Mouse (Mus musculus) MEL (cell line): ENCODE data around the gene Soat2.

Experiments used
- CTCF ChIP-seq, 3 experiments: IDR thresholded peaks in 2 of 3; conservative IDR thresholded peaks in 1 of 3; 2 replicates each; pipeline ENCODE4 v1.5.1; 2011 to 2012; ENCODE audit warnings: low read length in 3 of 3, low read depth in 2 of 3, mild to moderate bottlenecking in 2 of 3, improper control_type of control experiment in 1 of 3, inconsistent platforms in 1 of 3, mixed read lengths in 1 of 3, moderate library complexity in 1 of 3; ENCODE audit not compliant: control insufficient read depth in 1 of 3, insufficient read depth in 1 of 3, poor library complexity in 1 of 3, severe bottlenecking in 1 of 3
- EP300 ChIP-seq, 2 experiments: IDR thresholded peaks; 2 replicates each; pipeline ENCODE4 v1.6.1; 2011; ENCODE audit warnings: improper control_type of control experiment in 2 of 2, low read length in 2 of 2, low read depth in 1 of 2, mild to moderate bottlenecking in 1 of 2
- ETS1 ChIP-seq: IDR thresholded peaks from 2 replicates; pipeline ENCODE4 v1.6.1; 2012; ENCODE audit warnings: low read depth, mild to moderate bottlenecking, inconsistent platforms, low read length, improper control_type of control experiment, moderate library complexity
- NRF1 ChIP-seq: IDR thresholded peaks from 2 replicates; pipeline ENCODE4 v1.6.1; 2014; ENCODE audit warnings: low read depth, mild to moderate bottlenecking, inconsistent platforms, low read length, improper control_type of control experiment, moderate library complexity; ENCODE audit not compliant: poor library complexity, insufficient read depth, severe bottlenecking
- POLR2A ChIP-seq, 2 experiments: IDR thresholded peaks; 2 replicates each; pipeline ENCODE4 v1.6.1; 2011 to 2012; ENCODE audit warnings: low read length in 2 of 2, mild to moderate bottlenecking in 2 of 2, control low read depth in 1 of 2, improper control_type of control experiment in 1 of 2, low read depth in 1 of 2, moderate library complexity in 1 of 2; ENCODE audit not compliant: control insufficient read depth in 1 of 2, insufficient read depth in 1 of 2, poor library complexity in 1 of 2
- TAL1 ChIP-seq: IDR thresholded peaks from 2 replicates; pipeline ENCODE4 v1.6.1; 2012; ENCODE audit warnings: mild to moderate bottlenecking, inconsistent platforms, low read length, moderate library complexity, mixed read lengths

- TF ChIP-seq CTCF (IDR thresholded peaks at IDR 0.05 in 2 of 3, conservative IDR thresholded peaks at IDR 0.05 in 1 of 3; ENCODE audit: control insufficient read depth in 1 of 3, insufficient read depth in 1 of 3, low read depth in 2 of 3, low read length in 3 of 3, poor library complexity in 1 of 3, severe bottlenecking in 1 of 3) = no peak
- TF ChIP-seq ETS1 = no peak
- no peak for TF ChIP-seq TAL1
- TF ChIP-seq POLR2A (IDR thresholded peaks at IDR 0.05; ENCODE audit: control insufficient read depth in 1 of 2, insufficient read depth in 1 of 2, low read depth in 1 of 2, low read length in 2 of 2, poor library complexity in 1 of 2) = peak; percentile 75 to 86
- TF ChIP-seq EP300 (IDR thresholded peaks at IDR 0.05; ENCODE audit: low read depth in 1 of 2, low read length in 2 of 2) = peak; percentile 16 to 33; a peak in 1 of 4 replicates
- peak; percentile 46; the same call in 1 of the 2 replicates for TF ChIP-seq NRF1
Measured at GRCm38 (mm10) chr15:102136129-102136758, 14.1 kb upstream of the Soat2 start, which contains the start of gene Spryd3.
